Mouse (Mus musculus): ENCODE results near the gene Eif4b. TPM values are rescaled to one million over a fixed set of nuclear protein-coding genes. Genes with fewer than 3 reads are reported as not detected.
A peak's percentile ranks its signal among the peaks of the same experiment; 100 is the strongest.

Gene Eif4b
- polyA plus RNA-seq, 1 experiment from 2014 or later, result 54.0 TPM

DNA sequence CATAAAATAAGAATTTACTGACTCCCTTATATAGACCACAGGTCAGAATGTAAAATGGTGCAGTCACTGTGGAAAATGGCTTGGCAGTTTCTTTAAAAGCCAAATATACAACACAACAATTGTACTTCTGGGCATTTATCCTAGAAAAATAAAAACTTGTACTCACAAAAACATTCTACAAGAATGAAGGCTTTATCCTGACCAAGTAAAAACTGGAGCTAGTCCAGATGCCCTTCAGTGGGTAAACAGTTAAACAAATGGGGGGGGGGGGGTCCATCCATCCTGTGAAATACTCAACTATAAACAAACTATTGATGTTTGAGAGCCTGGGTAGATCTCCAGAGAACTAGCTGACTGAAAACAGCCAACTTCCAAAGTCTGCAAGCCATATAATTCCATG is 23.7 kb upstream of the Eif4b start:
- Histone ChIP-seq H3K9me3 (ENCODE audit: low read length) (no peaks in the 10 kb centered on the region), H3K27me3 (replicated peaks; ENCODE audit: insufficient read depth, low read length) (no peaks in the 10 kb centered on the region), H3K36me3 (ENCODE audit: insufficient read depth, low read length) (no peaks in the 10 kb centered on the region), H3K4me1 (ENCODE audit: insufficient read depth, low read depth, low read length) (no peaks in the 10 kb centered on the region), H3K4me2 (replicated peaks; ENCODE audit: low read depth, low read length) (no peak overlapping the region), H3K9ac (replicated peaks; ENCODE audit: low read depth) (no peak overlapping the region), H3K27ac (ENCODE audit: low read length) (no peak overlapping the region), H3K4me3 (ENCODE audit: low read depth, low read length) (no peak overlapping the region)
- TF ChIP-seq CTCF (IDR thresholded peaks at IDR 0.05) (no peak), EP300 (IDR thresholded peaks at IDR 0.05) (no peak)
- no peak for ATAC-seq
- no peak for DNase-seq (ENCODE audit: low spot score)

DNA sequence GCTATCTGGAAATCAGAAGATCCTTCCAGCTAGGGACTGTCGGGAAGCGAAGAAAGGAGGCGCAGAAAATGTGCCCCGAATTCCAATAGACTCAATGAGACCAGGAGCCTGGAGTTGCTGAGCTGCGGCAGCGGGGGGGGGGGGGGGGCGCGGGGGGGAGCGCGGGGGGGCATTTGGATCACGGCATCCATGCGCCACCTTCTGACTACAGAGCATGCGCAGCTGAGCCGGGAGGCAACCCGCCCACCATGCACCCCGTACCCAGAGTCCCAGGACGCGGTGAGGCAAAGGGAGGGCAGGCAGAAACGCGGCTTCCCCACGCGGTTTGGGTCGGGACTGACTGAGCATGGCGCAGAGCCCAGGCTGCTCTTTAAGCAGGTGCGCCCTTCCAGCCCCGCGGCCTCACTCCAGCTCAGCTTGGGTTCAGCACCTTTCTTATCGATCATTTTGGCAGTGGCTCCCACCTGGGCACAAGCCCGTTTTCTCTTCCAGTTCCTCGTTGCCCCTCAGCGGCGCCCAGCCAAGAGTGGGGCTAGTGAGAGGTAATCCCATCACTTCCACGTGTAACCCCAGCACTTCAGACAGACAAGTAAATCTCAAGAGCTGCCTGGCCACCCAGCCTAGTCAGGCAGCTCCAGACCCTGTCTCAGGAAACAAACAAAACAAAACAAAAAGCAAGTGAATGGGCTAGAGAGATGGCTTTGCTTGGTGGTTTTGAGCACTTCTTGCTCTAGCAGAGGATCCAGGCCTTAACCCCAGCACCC is 21.5 kb upstream of the Eif4b start:
- H3K4me1 ChIP-seq (ENCODE audit: insufficient read depth, low read depth, low read length), result no peaks in the 10 kb centered on the region
- H3K27me3 ChIP-seq (replicated peaks; ENCODE audit: insufficient read depth, low read length), result no peaks in the 10 kb centered on the region
- DNase-seq (ENCODE audit: low spot score) (peak; percentile 60), ATAC-seq (peak; percentile 75)
- H3K36me3 ChIP-seq (ENCODE audit: insufficient read depth, low read length), result no peaks in the 10 kb centered on the region
- H3K9me3 ChIP-seq (ENCODE audit: low read length), result no peaks in the 10 kb centered on the region
- 3% methylated on average over 25 of the region's 33 CpGs for WGBS
- peak overlapping the region; percentile 26 for H3K4me3 ChIP-seq (ENCODE audit: low read depth, low read length)
- no peak overlapping the region for H3K9ac ChIP-seq (replicated peaks; ENCODE audit: low read depth)
- H3K4me2 ChIP-seq (replicated peaks; ENCODE audit: low read depth, low read length), result peak overlapping the region; percentile 60
- TF ChIP-seq CTCF (IDR thresholded peaks at IDR 0.05) (peak; percentile 31), EP300 (IDR thresholded peaks at IDR 0.05) (no peak)
- no peak overlapping the region for H3K27ac ChIP-seq (ENCODE audit: low read length)

DNA sequence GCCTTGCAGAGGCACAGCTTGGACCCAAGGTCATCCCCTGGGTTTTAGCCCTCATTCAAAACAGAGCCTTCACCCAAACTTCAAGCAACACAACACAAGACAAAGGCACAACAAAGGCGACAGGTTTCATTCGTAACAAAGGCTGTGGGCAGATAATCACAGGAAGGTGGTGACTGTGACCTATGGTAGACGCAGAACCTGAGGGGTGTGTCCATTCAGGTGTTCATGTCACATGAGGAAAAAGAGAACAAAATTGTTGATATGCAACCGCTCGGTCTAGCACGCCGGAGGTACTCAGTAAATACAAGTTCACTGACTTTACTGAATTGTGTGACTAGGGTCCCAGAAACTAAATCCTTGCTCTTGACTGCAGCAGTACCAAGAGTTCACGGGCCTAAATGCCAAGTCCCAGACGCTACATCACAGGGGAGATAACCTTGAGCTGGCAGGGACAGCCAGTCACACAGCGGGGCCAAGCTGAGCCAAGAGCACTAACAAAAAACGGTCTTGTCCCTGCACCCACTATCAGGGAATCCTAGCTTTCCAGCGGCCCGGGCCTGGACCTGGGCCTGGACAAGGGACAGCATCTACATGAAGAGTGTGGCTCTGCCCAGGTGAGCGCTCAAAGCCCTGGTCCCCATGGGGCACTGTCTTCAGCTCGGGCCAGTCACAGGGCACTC is 16.9 kb upstream of the Eif4b start:
- ATAC-seq (no peak), DNase-seq (ENCODE audit: low spot score) (no peak)
- H3K9me3 ChIP-seq (ENCODE audit: low read length), result no peaks in the 10 kb centered on the region
- TF ChIP-seq EP300 (IDR thresholded peaks at IDR 0.05) (no peak), CTCF (IDR thresholded peaks at IDR 0.05) (no peak)
- no peaks in the 10 kb centered on the region for H3K27me3 ChIP-seq (replicated peaks; ENCODE audit: insufficient read depth, low read length)
- H3K4me2 ChIP-seq (replicated peaks; ENCODE audit: low read depth, low read length), result no peak overlapping the region
- WGBS, result 89% methylated on average over 15 of the region's 15 CpGs
- H3K36me3 ChIP-seq (ENCODE audit: insufficient read depth, low read length), result no peaks in the 10 kb centered on the region
- no peak overlapping the region for H3K4me3 ChIP-seq (ENCODE audit: low read depth, low read length)
- no peaks in the 10 kb centered on the region for H3K4me1 ChIP-seq (ENCODE audit: insufficient read depth, low read depth, low read length)
- H3K27ac ChIP-seq (ENCODE audit: low read length), result no peak overlapping the region
- no peak overlapping the region for H3K9ac ChIP-seq (replicated peaks; ENCODE audit: low read depth)

DNA sequence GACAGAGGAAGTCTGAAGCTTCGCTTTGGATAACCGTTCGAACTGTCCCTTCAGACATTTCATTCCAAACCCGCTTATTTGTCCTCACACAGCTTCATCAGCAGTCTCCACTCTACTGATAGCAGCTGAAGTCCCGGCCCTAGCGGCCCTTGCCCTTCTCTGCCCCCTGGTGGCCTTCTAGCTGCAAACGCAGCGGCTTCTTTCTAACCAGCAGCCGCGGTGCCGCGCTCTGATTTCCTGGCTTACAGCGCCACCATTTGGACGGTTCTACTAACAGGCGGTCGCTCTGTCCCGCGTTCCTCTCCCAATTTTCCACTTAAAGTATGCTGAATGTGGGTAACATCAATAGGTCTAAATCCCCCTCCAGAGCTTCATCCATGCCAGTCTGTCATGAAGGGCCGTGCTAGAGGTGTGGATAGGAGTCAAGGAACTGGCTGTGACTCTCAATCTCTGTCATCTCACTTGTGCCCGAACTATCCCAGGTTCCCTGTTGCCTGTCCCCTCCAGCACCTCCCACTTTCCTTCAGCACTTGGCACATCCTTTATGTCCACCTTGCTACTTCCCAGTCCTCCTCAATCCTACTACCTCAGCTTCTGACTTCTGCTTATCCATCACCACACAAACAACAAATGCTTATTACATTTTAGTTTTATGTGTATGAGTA is 7.8 kb upstream of the Eif4b start:
- WGBS, result 3% methylated on average over 20 of the region's 20 CpGs

DNA sequence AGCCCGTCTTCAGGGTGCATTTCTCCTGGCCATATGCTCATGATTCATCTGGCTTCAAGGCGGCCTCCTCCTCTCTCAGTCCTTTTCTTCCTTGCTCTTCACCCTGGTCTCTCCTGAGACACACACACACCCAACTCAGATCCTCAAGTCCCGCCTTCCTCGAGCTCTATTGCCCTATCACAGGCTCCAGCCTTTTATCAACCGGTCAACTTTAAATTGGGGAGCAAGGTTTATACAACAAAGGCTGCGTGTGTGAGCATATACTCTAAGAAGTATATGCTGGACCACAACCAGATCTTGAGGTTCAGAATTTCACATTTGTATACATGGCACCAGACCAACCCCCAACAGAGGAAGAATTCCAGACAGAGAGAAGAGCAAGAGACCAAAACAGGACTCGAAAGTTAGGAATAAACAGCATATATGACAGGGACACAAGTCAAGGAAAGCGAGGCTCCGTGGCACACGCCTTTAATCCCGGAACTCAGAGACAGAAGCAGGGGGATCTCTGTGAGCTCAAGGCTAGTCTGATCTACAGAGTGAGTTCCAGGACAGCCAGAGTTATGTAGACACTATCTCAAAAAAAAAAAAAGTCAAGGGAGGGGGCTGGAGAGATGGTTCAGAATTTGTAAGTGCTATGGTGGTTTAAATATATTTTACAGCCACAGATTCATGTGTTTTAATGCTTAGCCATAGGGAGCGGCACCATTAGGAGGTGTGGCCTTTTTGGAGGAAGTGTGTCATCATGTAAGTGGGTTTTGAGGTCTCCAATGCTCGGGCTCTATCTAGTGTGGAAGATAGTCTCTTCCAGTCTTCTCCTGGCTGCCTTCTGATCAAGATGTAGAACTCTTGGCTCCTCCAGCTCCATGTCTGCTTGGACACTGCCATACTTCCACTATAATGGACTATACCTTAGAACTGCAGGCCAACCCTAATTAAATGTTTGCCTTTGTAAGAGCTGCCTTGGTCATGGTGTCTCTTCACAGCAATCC is 2.8 kb upstream of the Eif4b start:
- ATAC-seq (no peak), DNase-seq (ENCODE audit: low spot score) (no peak)
- TF ChIP-seq CTCF (IDR thresholded peaks at IDR 0.05), result no peak
- no peak for TF ChIP-seq EP300 (IDR thresholded peaks at IDR 0.05)
- no peak overlapping the region for H3K4me2 ChIP-seq (replicated peaks; ENCODE audit: low read depth, low read length)
- H3K4me1 ChIP-seq (ENCODE audit: insufficient read depth, low read depth, low read length), result peaks cover 9% of the 10 kb centered on the region; the same call in 1 of the 2 replicates
- H3K27me3 ChIP-seq (replicated peaks; ENCODE audit: insufficient read depth, low read length), result no peaks in the 10 kb centered on the region
- H3K9ac ChIP-seq (replicated peaks; ENCODE audit: low read depth), result no peak overlapping the region
- 68% methylated on average over 13 of the region's 13 CpGs for WGBS
- H3K27ac ChIP-seq (ENCODE audit: low read length), result no peak overlapping the region
- H3K4me3 ChIP-seq (ENCODE audit: low read depth, low read length), result no peak overlapping the region
- no peaks in the 10 kb centered on the region for H3K36me3 ChIP-seq (ENCODE audit: insufficient read depth, low read length)
- H3K9me3 ChIP-seq (ENCODE audit: low read length), result no peaks in the 10 kb centered on the region

More for the DNA sequence above, 7.8 kb upstream of the Eif4b start:
- DNase-seq (ENCODE audit: low spot score) (peak; percentile 97), ATAC-seq (peak; percentile 91)
- TF ChIP-seq CTCF (IDR thresholded peaks at IDR 0.05) (peak; percentile 99), EP300 (IDR thresholded peaks at IDR 0.05) (no peak)
- no peaks in the 10 kb centered on the region for H3K9me3 ChIP-seq (ENCODE audit: low read length)
- H3K4me1 ChIP-seq (ENCODE audit: insufficient read depth, low read depth, low read length), result no peaks in the 10 kb centered on the region
- no peaks in the 10 kb centered on the region for H3K36me3 ChIP-seq (ENCODE audit: insufficient read depth, low read length)
- no peak overlapping the region for H3K4me3 ChIP-seq (ENCODE audit: low read depth, low read length)
- no peak overlapping the region for H3K4me2 ChIP-seq (replicated peaks; ENCODE audit: low read depth, low read length)
- H3K9ac ChIP-seq (replicated peaks; ENCODE audit: low read depth), result no peak overlapping the region
- no peak overlapping the region for H3K27ac ChIP-seq (ENCODE audit: low read length)
- no peaks in the 10 kb centered on the region for H3K27me3 ChIP-seq (replicated peaks; ENCODE audit: insufficient read depth, low read length)

Data from lung, postnatal 0 days (tissue).